Mouse (Mus musculus) leukemia stem cell, adult 10-12 weeks (primary cell): Measurements from ENCODE around the gene Mis12. TPM values are rescaled to one million over a fixed set of nuclear protein-coding genes. Genes with fewer than 3 reads are reported as not detected.

Experiments used
- polyA plus RNA-seq: library from polyadenylated mRNA; stranded (reverse); fragments of >175 nt; gene quantifications from 2 replicates; pipeline ENCODE4 v1.2.3, GENCODE M21; 2012; ENCODE audit warnings: low replicate concordance

The Mis12 gene
- 1.1 and 3.0 TPM in 2 replicates for polyA plus RNA-seq

GRCm38 (mm10) chr11:71019201-71020068 is at the start of gene Mis12, which contains the start of gene Derl2:
Gene Mis12, plus strand, starts transcription at chr11:71019611.
Gene Derl2, minus strand, starts transcription at chr11:71019841.

GRCm38 (mm10) chr11:70969821-70970559 is 49.4 kb upstream of the Mis12 start, which contains the start of the genes Nup88 and Rpain:
Gene Nup88, minus strand, starts transcription at chr11:70969973.
Gene Rpain, plus strand, starts transcription at chr11:70970213.

GRCm38 (mm10) chr11:70982557-70983228 is 36.7 kb upstream of the Mis12 start, which contains the start of gene C1qbp:
Gene C1qbp, minus strand, starts transcription at chr11:70983026.

GRCm38 (mm10) chr11:71004316-71004773 is 15.1 kb upstream of the Mis12 start, which contains the start of gene Dhx33:
Gene Dhx33, minus strand, starts transcription at chr11:71004437.

GRCm38 (mm10) chr11:71033163-71033761 is 13.9 kb downstream of the Mis12 start, which contains the start of gene 6330403K07Rik:
Gene 6330403K07Rik, minus strand, starts transcription at chr11:71033513.

Other genes with a start within 250 kb of the Mis12 start
- 2.1 TPM in 1 of 2 replicates, not detected in the other for gene Scimp, start 207.0 kb upstream of the Mis12 start, polyA plus RNA-seq
- gene Rabep1, start 174.8 kb upstream of the Mis12 start, polyA plus RNA-seq: 41.5 and 47.7 TPM in 2 replicates
- 43.6 and 77.7 TPM in 2 replicates for gene Nup88, start 49.6 kb upstream of the Mis12 start, polyA plus RNA-seq
- gene Rpain, start 49.4 kb upstream of the Mis12 start, polyA plus RNA-seq: 4.7 and 9.9 TPM in 2 replicates
- gene C1qbp, start 36.6 kb upstream of the Mis12 start, polyA plus RNA-seq: 727 and 884 TPM in 2 replicates
- gene Dhx33, start 15.2 kb upstream of the Mis12 start, polyA plus RNA-seq: 4.8 and 20.8 TPM in 2 replicates
- 10.7 and 33.8 TPM in 2 replicates for gene Derl2, start 230 bp downstream of the Mis12 start, polyA plus RNA-seq
- 0.11 TPM in 1 of 2 replicates, not detected in the other for gene 6330403K07Rik, start 13.9 kb downstream of the Mis12 start, polyA plus RNA-seq
- not detected in 2 replicates for gene Nlrp1a, start 125.1 kb downstream of the Mis12 start, polyA plus RNA-seq
- gene Nlrp1b, start 211.1 kb downstream of the Mis12 start, polyA plus RNA-seq: not detected in 2 replicates